Mouse (Mus musculus) liver, postnatal 0 days (tissue): Measurements from ENCODE around the gene Cd6. TPM values are rescaled to one million over a fixed set of nuclear protein-coding genes. Genes with fewer than 3 reads are reported as not detected.

Experiments used
- ATAC-seq: fragments of 200-750 bp; cut with Nextera tagmentation; 2 replicates; pipeline ENCODE4 v1.8.0; 2017; ENCODE audit warnings: mild to moderate bottlenecking, moderate library complexity
- DNase-seq: peaks from one replicate; pipeline ENCODE4 v3.0.0-alpha.2; 2016
- H3K27ac ChIP-seq: fragments of 300-500 bp; sonication (generic); 2 replicates; pipeline ENCODE4 v1.5.1; 2014; ENCODE audit warnings: antibody characterized with exemption, moderate library complexity, mild to moderate bottlenecking, low read depth
- H3K27me3 ChIP-seq: fragments of 300-500 bp; sonication (generic); 2 replicates; pipeline ENCODE4 v1.6.1; 2014; ENCODE audit warnings: low read length, control low read depth, mixed read lengths; ENCODE audit not compliant: insufficient read depth
- H3K36me3 ChIP-seq: fragments of 300-500 bp; sonication (generic); replicated peaks from 2 replicates; pipeline ENCODE4 v1.6.1; 2014; ENCODE audit warnings: mild to moderate bottlenecking, control low read depth, low read length, moderate library complexity, mixed read lengths; ENCODE audit not compliant: insufficient read depth
- H3K4me1 ChIP-seq: fragments of 300-500 bp; sonication (generic); 2 replicates; pipeline ENCODE4 v1.6.1; 2014; ENCODE audit warnings: antibody characterized with exemption, mild to moderate bottlenecking, control low read depth; ENCODE audit not compliant: insufficient read depth
- H3K4me2 ChIP-seq: fragments of 300-500 bp; sonication (generic); 2 replicates; pipeline ENCODE4 v1.6.1; 2014; ENCODE audit warnings: low read depth, mild to moderate bottlenecking, low read length, moderate library complexity, mixed read lengths
- H3K4me3 ChIP-seq: fragments of 300-500 bp; sonication (generic); 2 replicates; pipeline ENCODE4 v1.5.1; 2014; ENCODE audit warnings: low read depth, low read length
- H3K9ac ChIP-seq: fragments of 300-500 bp; sonication (generic); replicated peaks from 2 replicates; pipeline ENCODE4 v1.6.1; 2014; ENCODE audit warnings: mild to moderate bottlenecking, moderate library complexity
- H3K9me3 ChIP-seq: fragments of 300-500 bp; sonication (generic); 2 replicates; pipeline ENCODE4 v1.6.1; 2016; ENCODE audit warnings: mild to moderate bottlenecking, control low read depth, low read length, mixed read lengths
- CTCF ChIP-seq: sonication (generic); IDR thresholded peaks from 2 replicates; pipeline ENCODE4 v1.5.1; 2016; ENCODE audit warnings: antibody characterized with exemption, low read depth
- EP300 ChIP-seq: IDR thresholded peaks from 2 replicates; pipeline ENCODE4 v1.6.1; 2016; ENCODE audit warnings: antibody characterized with exemption, low read depth, mild to moderate bottlenecking
- WGBS: fragments of 180-500 bp; shearing (Covaris S2); extraction: QIAGEN DNeasy Blood & Tissue Kit; methylation state at CpG from one replicate; pipeline ENCODE4 v1.1.7; 2014; ENCODE audit not compliant: insufficient replicate concordance; 5-methylcytosine and 5-hydroxymethylcytosine counted together
- polyA plus RNA-seq: library from polyadenylated mRNA; unstranded; fragments of >200 nt; fragmentation: Nextera tagmentation; extraction: Ambion mirVana; gene quantifications from 2 replicates; pipeline ENCODE4 v1.2.1, GENCODE M21; 2015

Cd6 gene
- polyA plus RNA-seq, 1 experiment from 2014 or later, result 0.11 TPM

- Histone ChIP-seq H3K4me1 (peaks cover 6% of the 10 kb centered on the region), H3K27ac (no peak overlapping the region), H3K4me2 (no peak overlapping the region), H3K36me3 (no peaks in the 10 kb centered on the region), H3K27me3 (no peaks in the 10 kb centered on the region), H3K9me3 (no peaks in the 10 kb centered on the region), H3K4me3 (no peak overlapping the region), H3K9ac (no peak overlapping the region)
- DNase-seq (no peak), ATAC-seq (no peak)
- 74% methylated on average over 5 of the region's 5 CpGs for WGBS
- TF ChIP-seq CTCF (no peak), EP300 (no peak)
Measured at GRCm38 (mm10) chr19:10828321-10828720, 1.5 kb downstream of the Cd6 start.

GRCm38 (mm10) chr19:10824061-10824460 lies 5.8 kb downstream of the Cd6 start:
- no peak overlapping the region for H3K9ac ChIP-seq
- peak; percentile 54 for ATAC-seq
- WGBS, result 55% methylated on average over 7 of the region's 7 CpGs
- H3K36me3 ChIP-seq, result no peaks in the 10 kb centered on the region
- H3K27me3 ChIP-seq, result no peaks in the 10 kb centered on the region
- TF ChIP-seq EP300 (no peak), CTCF (no peak)
- no peak for DNase-seq
- H3K4me3 ChIP-seq, result no peak overlapping the region
- H3K4me1 ChIP-seq, result peaks cover 4% of the 10 kb centered on the region
- H3K27ac ChIP-seq, result no peak overlapping the region
- H3K4me2 ChIP-seq, result no peak overlapping the region
- no peaks in the 10 kb centered on the region for H3K9me3 ChIP-seq

- Histone ChIP-seq H3K9ac (no peak overlapping the region), H3K27me3 (no peaks in the 10 kb centered on the region), H3K27ac (no peak overlapping the region), H3K4me3 (no peak overlapping the region), H3K4me1 (peaks cover 4% of the 10 kb centered on the region), H3K9me3 (no peaks in the 10 kb centered on the region), H3K36me3 (no peaks in the 10 kb centered on the region), H3K4me2 (no peak overlapping the region)
- 77% methylated on average over 4 of the region's 4 CpGs for WGBS
- DNase-seq (no peak), ATAC-seq (peak; percentile 73)
- no peak for TF ChIP-seq EP300
- no peak for TF ChIP-seq CTCF
Measured at GRCm38 (mm10) chr19:10822534-10822933, 7.3 kb downstream of the Cd6 start.

- DNase-seq (no peak), ATAC-seq (no peak)
- Histone ChIP-seq H3K9me3 (no peaks in the 10 kb centered on the region), H3K27ac (no peak overlapping the region), H3K27me3 (no peaks in the 10 kb centered on the region), H3K4me2 (no peak overlapping the region), H3K36me3 (no peaks in the 10 kb centered on the region), H3K4me3 (no peak overlapping the region), H3K9ac (no peak overlapping the region), H3K4me1 (peaks cover 4% of the 10 kb centered on the region)
- no peak for TF ChIP-seq EP300
- no peak for TF ChIP-seq CTCF
- 57% methylated on average over 7 of the region's 7 CpGs for WGBS
Measured at GRCm38 (mm10) chr19:10821319-10821718, 8.5 kb downstream of the Cd6 start.

GRCm38 (mm10) chr19:10818217-10818946 lies 11.5 kb downstream of the Cd6 start:
- peak; percentile 17; the same call in 1 of the 2 replicates for ATAC-seq
- WGBS, result 38% methylated on average over 17 of the region's 17 CpGs

GRCm38 (mm10) chr19:10816462-10816861 lies 13.4 kb downstream of the Cd6 start:
- Histone ChIP-seq H3K27me3 (no peaks in the 10 kb centered on the region), H3K4me2 (no peak overlapping the region), H3K9ac (no peak overlapping the region), H3K4me3 (no peak overlapping the region), H3K4me1 (no peaks in the 10 kb centered on the region), H3K9me3 (no peaks in the 10 kb centered on the region), H3K36me3 (no peaks in the 10 kb centered on the region), H3K27ac (no peak overlapping the region)
- 33% methylated on average over 2 of the region's 2 CpGs for WGBS
- TF ChIP-seq EP300 (no peak), CTCF (no peak)
- no peak for DNase-seq
- no peak for ATAC-seq

More at GRCm38 (mm10) chr19:10818217-10818946, 11.5 kb downstream of the Cd6 start:
- no peak overlapping the region for H3K27ac ChIP-seq
- H3K4me2 ChIP-seq, result peak overlapping the region; percentile 53
- no peaks in the 10 kb centered on the region for H3K36me3 ChIP-seq
- no peaks in the 10 kb centered on the region for H3K4me1 ChIP-seq
- H3K4me3 ChIP-seq, result no peak overlapping the region
- no peak for TF ChIP-seq CTCF
- no peak for TF ChIP-seq EP300
- no peak for DNase-seq
- no peak overlapping the region for H3K9ac ChIP-seq
- H3K27me3 ChIP-seq, result no peaks in the 10 kb centered on the region
- H3K9me3 ChIP-seq, result no peaks in the 10 kb centered on the region
